Mouse (Mus musculus) midbrain, embryonic 11.5 days (tissue): ENCODE data around the gene Kcnn1. TPM values are rescaled to one million over a fixed set of nuclear protein-coding genes. Genes with fewer than 3 reads are reported as not detected.

ENCODE experiments used
- ATAC-seq: fragments of 200-750 bp; cut with Nextera tagmentation; 2 replicates; pipeline ENCODE4 v1.8.0; 2017; ENCODE audit warnings: moderate TSS enrichment, moderate library complexity; ENCODE audit not compliant: low FRiP score
- DNase-seq: peaks from one replicate; pipeline ENCODE4 v3.0.0; 2015; ENCODE audit warnings: low spot score; ENCODE audit errors: missing footprints
- H3K27ac ChIP-seq: fragments of 300-500 bp; sonication (generic); 2 replicates; pipeline ENCODE4 v1.5.1; 2014; ENCODE audit warnings: low read depth, low read length
- H3K27me3 ChIP-seq: fragments of 300-500 bp; sonication (generic); 2 replicates; pipeline ENCODE4 v1.6.1; 2014; ENCODE audit warnings: mild to moderate bottlenecking, low read length, moderate library complexity, mixed read lengths; ENCODE audit not compliant: control insufficient read depth, insufficient read depth
- H3K36me3 ChIP-seq: fragments of 300-500 bp; sonication (generic); 2 replicates; pipeline ENCODE4 v1.6.1; 2014; ENCODE audit warnings: mild to moderate bottlenecking, low read length, moderate library complexity, mixed read lengths; ENCODE audit not compliant: control insufficient read depth, insufficient read depth
- H3K4me1 ChIP-seq: fragments of 300-500 bp; sonication (generic); 2 replicates; pipeline ENCODE4 v1.6.1; 2014; ENCODE audit warnings: low read length; ENCODE audit not compliant: control insufficient read depth, insufficient read depth
- H3K4me2 ChIP-seq: fragments of 300-500 bp; sonication (generic); 2 replicates; pipeline ENCODE4 v1.6.1; 2014; ENCODE audit warnings: mild to moderate bottlenecking, moderate library complexity
- H3K4me3 ChIP-seq: fragments of 300-500 bp; sonication (generic); 2 replicates; pipeline ENCODE4 v1.5.1; 2014; ENCODE audit warnings: low read depth, low read length
- H3K9ac ChIP-seq: fragments of 300-500 bp; sonication (generic); 2 replicates; pipeline ENCODE4 v1.6.1; 2014; ENCODE audit warnings: low read length
- H3K9me3 ChIP-seq: fragments of 300-500 bp; sonication (generic); 2 replicates; pipeline ENCODE4 v1.6.1; 2016; ENCODE audit warnings: low read length; ENCODE audit not compliant: control insufficient read depth
- WGBS: fragments of 180-500 bp; shearing (Covaris S2); extraction: QIAGEN DNeasy Blood & Tissue Kit; methylation state at CpG from one replicate; pipeline ENCODE4 v1.1.7; 2014; 5-methylcytosine and 5-hydroxymethylcytosine counted together
- polyA plus RNA-seq: library from polyadenylated mRNA; unstranded; fragments of >200 nt; fragmentation: Nextera tagmentation; extraction: Ambion mirVana; gene quantifications from 2 replicates; pipeline ENCODE4 v1.2.1, GENCODE M21; 2014

Kcnn1 gene
- polyA plus RNA-seq, 1 experiment from 2014 or later = 12.4 TPM

DNA sequence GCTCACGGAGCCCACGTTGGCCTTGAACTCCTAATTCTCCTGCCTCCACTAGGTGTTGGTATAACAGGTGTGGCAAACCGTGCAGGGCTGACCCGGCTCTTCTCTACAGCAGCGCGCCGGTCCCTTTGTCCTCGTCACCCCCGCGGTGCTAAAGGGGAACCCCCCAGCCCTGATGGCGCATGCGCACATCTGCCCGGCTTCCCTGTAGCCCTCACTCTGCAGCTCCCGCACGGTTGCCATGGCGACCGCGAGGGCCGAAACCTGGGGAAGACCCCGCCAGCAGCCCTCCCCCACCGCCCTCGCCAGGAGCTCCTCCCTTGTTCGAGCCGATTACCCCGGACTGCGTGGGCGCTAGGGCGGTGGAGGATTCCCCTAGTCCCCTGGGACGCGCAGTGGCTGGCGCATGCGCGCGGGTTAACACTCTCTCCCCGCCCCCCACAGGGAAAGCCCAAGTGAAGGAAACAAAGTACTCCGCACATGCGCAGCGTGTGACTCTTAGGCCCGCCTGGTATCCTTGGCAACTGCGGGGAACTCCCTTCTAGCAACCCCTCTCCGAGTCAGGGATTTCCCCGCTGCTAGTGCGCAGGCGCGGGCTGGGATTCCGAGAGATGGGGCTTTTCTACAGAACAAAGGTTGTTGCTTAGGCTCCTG lies 2.4 kb upstream of the Kcnn1 start:
- WGBS = under 1% methylated on average over 46 of the region's 46 CpGs
- peak overlapping the region; percentile 62 for H3K4me3 ChIP-seq
- peak; percentile 100 for DNase-seq
- peaks cover 49% of the 10 kb centered on the region for H3K4me1 ChIP-seq
- peaks cover 4% of the 10 kb centered on the region; the same call in 1 of the 2 replicates for H3K36me3 ChIP-seq
- peaks cover 12% of the 10 kb centered on the region; the same call in 1 of the 2 replicates for H3K27me3 ChIP-seq
- no peaks in the 10 kb centered on the region for H3K9me3 ChIP-seq
- ATAC-seq = peak; percentile 85
- H3K4me2 ChIP-seq = peak overlapping the region; percentile 98
- H3K27ac ChIP-seq = peak overlapping the region; percentile 97
- H3K9ac ChIP-seq = peak overlapping the region; percentile 90

- Histone ChIP-seq H3K4me2 (peak overlapping the region; percentile 98), H3K4me1 (peaks cover 49% of the 10 kb centered on the region), H3K9me3 (no peaks in the 10 kb centered on the region), H3K27ac (peak overlapping the region; percentile 97), H3K4me3 (peak overlapping the region; percentile 62), H3K36me3 (peaks cover 4% of the 10 kb centered on the region; the same call in 1 of the 2 replicates), H3K9ac (peak overlapping the region; percentile 90), H3K27me3 (peaks cover 12% of the 10 kb centered on the region; the same call in 1 of the 2 replicates)
- under 1% methylated on average over 24 of the region's 24 CpGs for WGBS
- peak; percentile 33 for ATAC-seq
- peak; percentile 97 for DNase-seq
Measured at GRCm38 (mm10) chr8:70864712-70865221, 1.7 kb upstream of the Kcnn1 start.

GRCm38 (mm10) chr8:70863956-70864711 lies 1.1 kb upstream of the Kcnn1 start:
- under 1% methylated on average over 46 of the region's 46 CpGs for WGBS
- Histone ChIP-seq H3K36me3 (peaks cover 4% of the 10 kb centered on the region; the same call in 1 of the 2 replicates), H3K4me1 (peaks cover 47% of the 10 kb centered on the region), H3K27ac (peak overlapping the region; percentile 97), H3K4me2 (peak overlapping the region; percentile 98), H3K27me3 (peaks cover 12% of the 10 kb centered on the region; the same call in 1 of the 2 replicates), H3K9me3 (no peaks in the 10 kb centered on the region), H3K9ac (peak overlapping the region; percentile 90), H3K4me3 (peak overlapping the region; percentile 62)
- no peak for ATAC-seq
- DNase-seq = peak; percentile 96

GRCm38 (mm10) chr8:70857516-70857915 lies 5.5 kb downstream of the Kcnn1 start:
- H3K4me3 ChIP-seq = no peak overlapping the region
- ATAC-seq (peak; percentile 17; the same call in 1 of the 2 replicates), DNase-seq (no peak)
- no peaks in the 10 kb centered on the region for H3K9me3 ChIP-seq
- H3K36me3 ChIP-seq = no peaks in the 10 kb centered on the region; the same call in 1 of the 2 replicates
- peak overlapping the region; percentile 5; the same call in 1 of the 2 replicates for H3K27ac ChIP-seq
- peak overlapping the region; percentile 33 for H3K9ac ChIP-seq
- H3K27me3 ChIP-seq = peaks cover 9% of the 10 kb centered on the region; the same call in 1 of the 2 replicates
- 4% methylated on average over 4 of the region's 4 CpGs for WGBS
- no peak overlapping the region for H3K4me2 ChIP-seq
- peaks cover 33% of the 10 kb centered on the region for H3K4me1 ChIP-seq

- Histone ChIP-seq H3K4me1 (peaks cover 28% of the 10 kb centered on the region), H3K36me3 (no peaks in the 10 kb centered on the region; the same call in 1 of the 2 replicates), H3K9ac (peak overlapping the region; percentile 61), H3K27me3 (peaks cover 2% of the 10 kb centered on the region; the same call in 1 of the 2 replicates), H3K9me3 (no peaks in the 10 kb centered on the region), H3K4me2 (peak overlapping the region; percentile 81), H3K4me3 (peak overlapping the region; percentile 40), H3K27ac (no peak overlapping the region)
- ATAC-seq = peak; percentile 83
- 9% methylated on average over 29 of the region's 33 CpGs for WGBS
- peak; percentile 91 for DNase-seq
Measured at GRCm38 (mm10) chr8:70856541-70857197, 6.4 kb downstream of the Kcnn1 start.

DNA sequence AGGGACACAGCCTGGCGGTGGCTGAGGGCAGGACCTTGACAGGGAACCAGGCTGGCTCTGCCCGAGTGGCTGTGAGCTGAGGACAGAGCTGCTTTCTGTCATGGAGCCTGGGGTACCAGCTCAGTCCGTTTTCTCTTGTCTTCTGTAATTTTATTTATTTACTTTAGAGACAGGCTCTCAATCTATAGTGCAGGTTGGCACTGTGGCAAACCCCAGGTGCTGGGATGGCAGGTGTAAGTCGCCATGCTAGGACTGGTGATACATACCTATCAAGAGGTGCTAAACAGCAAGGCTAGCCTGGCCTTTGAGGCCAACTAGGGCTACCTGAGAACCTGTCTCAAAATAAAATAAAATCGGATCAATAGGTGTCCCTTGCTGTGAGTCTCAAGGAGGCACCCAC lies 7.0 kb downstream of the Kcnn1 start:
- 67% methylated on average over 5 of the region's 5 CpGs for WGBS
- no peaks in the 10 kb centered on the region for H3K9me3 ChIP-seq
- no peak overlapping the region for H3K9ac ChIP-seq
- H3K27ac ChIP-seq = no peak overlapping the region
- H3K4me3 ChIP-seq = no peak overlapping the region
- ATAC-seq = no peak
- H3K4me1 ChIP-seq = peaks cover 28% of the 10 kb centered on the region
- no peak overlapping the region for H3K4me2 ChIP-seq
- no peaks in the 10 kb centered on the region; the same call in 1 of the 2 replicates for H3K27me3 ChIP-seq
- H3K36me3 ChIP-seq = no peaks in the 10 kb centered on the region; the same call in 1 of the 2 replicates
- DNase-seq = no peak

DNA sequence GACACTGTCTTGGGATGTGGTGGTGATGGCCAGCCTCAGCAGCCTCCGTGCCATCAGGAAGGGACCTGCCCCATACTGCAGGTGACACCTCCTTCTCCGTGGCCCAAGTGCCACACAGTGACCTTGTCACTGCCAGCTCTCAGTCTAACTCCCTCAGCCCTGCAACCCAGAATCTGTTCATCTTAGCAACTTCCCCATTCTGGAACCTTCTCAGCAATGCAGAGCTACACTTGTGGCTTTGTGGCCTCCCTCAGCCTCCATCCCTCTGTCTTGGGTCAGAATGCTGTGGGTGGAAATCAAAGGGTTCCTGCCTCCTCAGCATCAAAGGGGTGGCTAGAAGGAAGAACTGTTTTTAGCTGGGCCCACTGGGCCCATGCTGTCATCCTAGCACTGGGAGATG lies 9.2 kb downstream of the Kcnn1 start:
- WGBS = 78% methylated on average over 2 of the region's 2 CpGs

DNA sequence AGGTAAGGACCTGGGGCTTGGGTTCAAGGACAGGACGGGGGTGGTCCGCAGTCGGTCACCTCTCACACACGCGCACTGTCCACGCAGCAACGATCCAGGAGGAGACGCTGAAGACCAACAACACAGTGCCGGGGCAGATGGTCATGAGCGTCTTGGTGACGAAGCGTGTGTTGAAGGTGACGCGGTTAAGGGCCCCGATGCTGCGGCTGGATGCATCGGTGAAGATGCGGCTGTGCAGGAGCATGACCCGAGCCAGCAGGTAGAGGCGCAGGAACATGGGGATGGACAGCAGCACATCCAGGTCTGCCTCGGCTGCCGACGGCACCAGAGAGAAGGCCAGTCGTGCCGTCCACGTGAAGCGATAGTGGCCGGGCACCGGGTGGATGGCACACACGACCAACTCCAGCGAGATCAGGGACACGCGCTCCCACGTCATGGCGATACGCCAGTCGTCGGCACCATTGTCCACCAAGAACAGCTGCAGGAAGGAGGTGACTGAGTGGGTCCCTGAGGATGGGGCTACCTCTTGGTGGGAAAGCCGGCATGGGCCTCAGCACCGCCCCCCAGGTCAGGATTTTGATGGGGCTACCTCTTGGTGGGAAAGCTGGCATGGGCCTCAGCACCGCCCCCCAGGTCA lies 10.3 kb downstream of the Kcnn1 start:
- ATAC-seq (no peak), DNase-seq (no peak)
- Histone ChIP-seq H3K4me3 (no peak overlapping the region), H3K27me3 (no peaks in the 10 kb centered on the region; the same call in 1 of the 2 replicates), H3K36me3 (no peaks in the 10 kb centered on the region; the same call in 1 of the 2 replicates), H3K9ac (no peak overlapping the region), H3K9me3 (no peaks in the 10 kb centered on the region), H3K27ac (no peak overlapping the region), H3K4me2 (no peak overlapping the region), H3K4me1 (peaks cover 18% of the 10 kb centered on the region)
- WGBS = 91% methylated on average over 41 of the region's 41 CpGs

More for the DNA sequence above, 9.2 kb downstream of the Kcnn1 start:
- H3K9me3 ChIP-seq = no peaks in the 10 kb centered on the region
- DNase-seq (no peak), ATAC-seq (no peak)
- no peak overlapping the region for H3K4me3 ChIP-seq
- no peaks in the 10 kb centered on the region; the same call in 1 of the 2 replicates for H3K36me3 ChIP-seq
- no peaks in the 10 kb centered on the region; the same call in 1 of the 2 replicates for H3K27me3 ChIP-seq
- H3K4me1 ChIP-seq = peaks cover 28% of the 10 kb centered on the region
- no peak overlapping the region for H3K27ac ChIP-seq
- H3K9ac ChIP-seq = no peak overlapping the region
- no peak overlapping the region for H3K4me2 ChIP-seq
